Mouse (Mus musculus) small intestine, adult 2 months (tissue): ENCODE data around the gene Polr2m. TPM values are rescaled to one million over a fixed set of nuclear protein-coding genes. Genes with fewer than 3 reads are reported as not detected.

Experiments
- H3K27ac ChIP-seq: fragments of 200-500 bp; 2 replicates; pipeline ENCODE4 v1.5.1; 2012; ENCODE audit warnings: low read depth, low read length, control low read depth, inconsistent platforms; ENCODE audit not compliant: insufficient read depth
- H3K27me3 ChIP-seq: fragments of 200-500 bp; 2 replicates; pipeline ENCODE4 v1.6.1; 2012; ENCODE audit warnings: mild to moderate bottlenecking, moderate library complexity, low read length, inconsistent platforms; ENCODE audit not compliant: control insufficient read depth, insufficient read depth
- H3K36me3 ChIP-seq: fragments of 200-500 bp; 2 replicates; pipeline ENCODE4 v1.6.1; 2012; ENCODE audit warnings: mild to moderate bottlenecking, low read length, control low read depth, inconsistent platforms; ENCODE audit not compliant: control insufficient read depth, insufficient read depth
- H3K4me1 ChIP-seq: fragments of 200-500 bp; 2 replicates; pipeline ENCODE4 v1.6.1; 2012; ENCODE audit warnings: low read length, inconsistent platforms, mixed read lengths; ENCODE audit not compliant: control insufficient read depth, insufficient read depth, insufficient read length
- H3K4me3 ChIP-seq: fragments of 200-500 bp; 2 replicates; pipeline ENCODE4 v1.5.1; 2012; ENCODE audit warnings: low read depth, mild to moderate bottlenecking, control low read depth, inconsistent platforms, low read length, moderate library complexity
- CTCF ChIP-seq: fragments of 200-500 bp; IDR thresholded peaks from 2 replicates; pipeline ENCODE4 v1.5.1; 2012; ENCODE audit warnings: low read depth, mild to moderate bottlenecking, control low read depth, inconsistent platforms, low read length, moderate library complexity, mixed read lengths; ENCODE audit not compliant: insufficient replicate concordance, insufficient read length; ENCODE audit errors: extremely low read depth
- POLR2A ChIP-seq: fragments of 200-500 bp; IDR thresholded peaks from 2 replicates; pipeline ENCODE4 v1.6.1; 2012; ENCODE audit warnings: low read depth, mild to moderate bottlenecking, control low read depth, inconsistent platforms, low read length, moderate library complexity
- WGBS: fragments of 180-500 bp; shearing (Covaris S2); methylation state at CpG from one replicate; pipeline ENCODE4 v1.1.7; 2018; 5-methylcytosine and 5-hydroxymethylcytosine counted together
- polyA plus RNA-seq: library from polyadenylated mRNA; depleted of rRNA; stranded (reverse); fragments of >200 nt; gene quantifications from 2 replicates; pipeline ENCODE4 v1.2.3, GENCODE M21; 2012; rRNA removed

Gene Polr2m
- 581 and 681 TPM in 2 replicates for polyA plus RNA-seq

- peak within 1 kb of the TSS; percentile 82 for H3K27ac ChIP-seq
- H3K36me3 ChIP-seq = peaks cover 23% of the 10 kb centered on the region
- H3K4me1 ChIP-seq = peaks cover 5% of the 10 kb centered on the region; the same call in 1 of the 2 replicates
- H3K27me3 ChIP-seq = no peaks in the 10 kb centered on the region
- WGBS = under 1% methylated on average over 70 of the region's 70 CpGs
- H3K4me3 ChIP-seq = peak within 1 kb of the TSS; percentile 68
- TF ChIP-seq CTCF (no peak), POLR2A (peak; percentile 33)
Measured at GRCm38 (mm10) chr9:71485475-71486094, at the start of gene Polr2m. Gene Polr2m, minus strand, starts transcription at chr9:71485935.

GRCm38 (mm10) chr9:71535036-71535435 lies 49.3 kb upstream of the Polr2m start:
- 85% methylated on average over 2 of the region's 2 CpGs for WGBS
- Histone ChIP-seq H3K36me3 (peaks cover 21% of the 10 kb centered on the region), H3K4me3 (no peak overlapping the region), H3K27me3 (no peaks in the 10 kb centered on the region), H3K27ac (no peak overlapping the region), H3K4me1 (no peaks in the 10 kb centered on the region)
- TF ChIP-seq POLR2A = no peak

GRCm38 (mm10) chr9:71529960-71530359 lies 44.2 kb upstream of the Polr2m start:
- Histone ChIP-seq H3K27ac (no peak overlapping the region), H3K4me3 (no peak overlapping the region), H3K36me3 (peaks cover 18% of the 10 kb centered on the region), H3K4me1 (no peaks in the 10 kb centered on the region), H3K27me3 (no peaks in the 10 kb centered on the region)
- 85% methylated on average over 2 of the region's 2 CpGs for WGBS
- peak; percentile 38; the same call in 1 of the 2 replicates for TF ChIP-seq CTCF
- TF ChIP-seq POLR2A = no peak

- H3K4me1 ChIP-seq = no peaks in the 10 kb centered on the region
- 59% methylated on average over 9 of the region's 9 CpGs for WGBS
- TF ChIP-seq POLR2A (no peak), CTCF (no peak)
Measured at GRCm38 (mm10) chr9:71527438-71527837, 41.7 kb upstream of the Polr2m start.

GRCm38 (mm10) chr9:71523901-71524300 lies 38.2 kb upstream of the Polr2m start:
- no peaks in the 10 kb centered on the region for H3K4me1 ChIP-seq
- H3K27me3 ChIP-seq = no peaks in the 10 kb centered on the region
- TF ChIP-seq POLR2A (no peak), CTCF (no peak)
- no peak overlapping the region for H3K4me3 ChIP-seq
- 97% methylated on average over 4 of the region's 4 CpGs for WGBS
- peaks cover 10% of the 10 kb centered on the region; the same call in 1 of the 2 replicates for H3K36me3 ChIP-seq
- no peak overlapping the region for H3K27ac ChIP-seq

More at GRCm38 (mm10) chr9:71527438-71527837, 41.7 kb upstream of the Polr2m start:
- no peaks in the 10 kb centered on the region for H3K27me3 ChIP-seq
- peaks cover 19% of the 10 kb centered on the region for H3K36me3 ChIP-seq
- no peak overlapping the region for H3K27ac ChIP-seq
- H3K4me3 ChIP-seq = no peak overlapping the region

GRCm38 (mm10) chr9:71519836-71520235 lies 34.1 kb upstream of the Polr2m start:
- 55% methylated on average over 3 of the region's 3 CpGs for WGBS
- no peaks in the 10 kb centered on the region for H3K27me3 ChIP-seq
- peaks cover 8% of the 10 kb centered on the region for H3K36me3 ChIP-seq
- no peak for TF ChIP-seq POLR2A
- TF ChIP-seq CTCF = no peak
- H3K4me1 ChIP-seq = no peaks in the 10 kb centered on the region
- no peak overlapping the region for H3K4me3 ChIP-seq
- no peak overlapping the region for H3K27ac ChIP-seq

- H3K36me3 ChIP-seq = peaks cover 11% of the 10 kb centered on the region
- 92% methylated on average over 4 of the region's 4 CpGs for WGBS
- H3K4me1 ChIP-seq = no peaks in the 10 kb centered on the region
- H3K27ac ChIP-seq = no peak overlapping the region
- no peak for TF ChIP-seq POLR2A
- TF ChIP-seq CTCF = no peak
- no peak overlapping the region for H3K4me3 ChIP-seq
- no peaks in the 10 kb centered on the region for H3K27me3 ChIP-seq
Measured at GRCm38 (mm10) chr9:71517487-71517886, 31.8 kb upstream of the Polr2m start.

- Histone ChIP-seq H3K27me3 (no peaks in the 10 kb centered on the region), H3K4me3 (no peak overlapping the region), H3K36me3 (peaks cover 14% of the 10 kb centered on the region), H3K4me1 (no peaks in the 10 kb centered on the region), H3K27ac (no peak overlapping the region)
- 89% methylated on average over 4 of the region's 4 CpGs for WGBS
- TF ChIP-seq CTCF (no peak), POLR2A (no peak)
Measured at GRCm38 (mm10) chr9:71515862-71516261, 30.1 kb upstream of the Polr2m start.
